Mouse (Mus musculus) 416B (cell line): ENCODE measurements around the gene Cox10.

ENCODE experiments used
- DNase-seq: peaks from one replicate; pipeline ENCODE4 v3.0.0; 2011; ENCODE audit warnings: low read depth

Gene Cox10

DNA sequence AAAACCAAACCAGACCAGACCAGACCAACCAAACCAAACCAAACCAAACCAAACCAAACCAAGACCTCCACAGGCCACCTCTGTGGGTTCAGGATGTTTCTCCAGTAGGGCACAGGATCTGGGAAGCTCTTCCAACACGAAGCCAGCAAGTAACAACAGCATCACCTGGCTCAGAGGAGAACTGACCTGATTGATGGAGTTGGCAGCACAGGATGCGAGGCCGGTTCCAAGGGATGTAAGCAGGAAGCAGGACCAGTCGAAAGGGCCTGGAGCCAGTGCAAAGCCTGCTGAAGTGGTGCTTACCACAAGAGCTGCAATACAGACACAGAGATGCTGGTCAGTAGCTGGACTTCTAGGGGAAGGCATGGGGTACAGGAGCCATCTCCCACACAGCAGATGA lies 34.2 kb downstream of the Cox10 start:
- no peak for DNase-seq

- DNase-seq: no peak
Observed at GRCm38 (mm10) chr11:64044024-64044423, 35.2 kb downstream of the Cox10 start.

DNA sequence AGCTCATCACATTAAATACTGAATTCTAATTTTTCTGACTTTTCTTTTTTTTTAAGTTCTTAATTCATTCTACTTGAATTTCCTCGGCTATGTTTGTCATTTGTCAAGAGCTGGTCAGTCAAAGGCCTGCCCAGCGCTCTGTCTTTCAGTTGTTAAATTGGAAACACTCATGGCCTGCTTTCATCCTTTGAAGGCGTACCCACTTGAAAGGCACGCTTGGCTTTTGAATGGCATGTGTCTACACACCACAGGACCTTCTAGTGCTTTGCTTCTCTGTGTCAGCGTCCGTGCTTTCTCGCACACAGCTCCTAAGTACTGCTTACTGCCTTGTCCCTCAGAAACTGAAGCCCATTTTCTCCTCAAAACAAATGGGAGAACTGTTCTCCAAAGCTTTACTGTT lies 38.0 kb downstream of the Cox10 start:
- no peak for DNase-seq

DNA sequence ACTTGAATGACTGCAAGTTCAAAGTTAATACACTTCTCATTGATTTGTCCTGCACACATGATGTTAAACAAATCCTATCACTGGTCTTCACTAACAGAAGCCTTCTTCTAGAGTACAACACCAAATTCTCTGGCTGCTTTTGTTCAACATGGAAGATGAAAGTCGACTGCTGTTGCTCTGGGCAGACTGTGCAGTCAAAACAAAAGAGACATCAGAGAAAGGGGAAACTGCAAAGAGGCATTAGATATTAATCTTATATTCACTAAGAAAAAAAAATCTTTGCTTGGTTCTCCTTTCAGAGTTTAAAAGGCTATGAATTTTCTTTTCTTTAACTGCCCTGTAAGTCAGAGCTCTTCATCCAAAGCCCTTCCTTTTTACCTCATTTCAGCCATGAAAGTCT lies 39.7 kb downstream of the Cox10 start:
- no peak for DNase-seq

DNA sequence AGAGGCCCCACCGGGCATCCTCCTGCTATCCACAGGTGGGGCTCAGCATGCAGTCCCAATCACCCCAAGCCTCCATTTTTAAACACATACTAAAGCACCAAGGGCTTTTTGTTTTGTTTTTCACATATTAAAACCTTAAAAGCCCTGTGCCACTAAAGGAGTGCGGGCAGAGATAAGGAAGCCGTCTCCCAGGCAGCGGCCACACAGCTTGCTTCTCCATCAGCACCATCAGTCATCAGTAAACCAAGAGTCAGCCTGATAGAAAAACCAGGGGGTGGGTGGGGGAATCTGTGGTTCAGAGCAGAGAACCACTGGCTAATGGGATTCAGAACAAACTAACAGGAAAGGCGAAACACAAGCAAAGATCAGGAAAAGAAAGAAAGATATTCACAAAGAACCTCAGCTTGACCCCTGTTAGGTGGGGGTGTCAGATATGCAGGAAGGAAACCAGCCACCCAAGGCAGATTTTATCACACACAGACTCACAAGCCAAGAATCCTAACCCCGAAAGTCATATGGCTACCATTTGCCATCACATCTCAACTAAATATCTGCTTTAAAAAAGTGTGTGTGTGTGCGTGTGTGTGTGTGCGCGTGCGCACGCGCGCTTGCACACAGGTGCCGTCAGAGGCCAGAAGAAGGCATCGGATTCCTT lies 41.7 kb downstream of the Cox10 start:
- DNase-seq: peak; percentile 92

DNA sequence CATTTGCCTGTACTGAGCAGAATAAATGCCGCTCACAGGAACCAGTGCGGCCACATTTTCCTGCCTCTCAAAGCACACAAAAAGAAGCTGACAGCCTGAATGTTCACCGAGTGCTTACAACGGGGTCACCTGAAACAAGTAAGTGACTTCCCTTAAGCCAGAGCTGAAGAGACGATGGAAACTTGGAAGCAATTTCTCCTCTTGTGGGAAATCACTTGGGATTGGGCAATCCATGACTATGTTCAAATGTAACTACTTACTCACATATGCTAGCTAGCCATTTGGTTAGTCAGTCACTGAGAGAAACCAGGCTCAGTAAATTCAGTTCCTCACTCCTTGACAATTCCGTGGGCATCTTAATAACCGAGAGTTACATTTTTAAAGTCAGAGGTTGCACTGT lies 43.0 kb downstream of the Cox10 start:
- DNase-seq: no peak

DNA sequence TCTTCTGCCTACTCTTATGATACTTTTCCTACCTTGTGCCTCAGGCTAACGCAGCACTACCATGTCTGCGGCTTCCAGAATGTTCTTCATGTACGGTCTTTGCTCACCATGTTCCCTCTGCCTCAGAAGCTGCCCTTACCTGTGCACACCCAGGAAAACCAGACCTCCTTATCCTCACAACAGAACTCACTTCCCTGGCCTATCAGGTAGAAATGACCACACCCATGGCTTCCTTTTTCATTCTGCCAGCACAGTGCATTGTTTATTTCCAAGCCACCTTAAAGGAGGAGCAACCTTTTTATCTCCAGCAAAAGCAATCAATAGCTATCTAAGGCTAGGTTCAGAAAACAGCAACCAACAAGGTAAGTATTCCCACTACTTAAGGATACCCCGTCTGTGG lies 43.6 kb downstream of the Cox10 start:
- DNase-seq: no peak

DNA sequence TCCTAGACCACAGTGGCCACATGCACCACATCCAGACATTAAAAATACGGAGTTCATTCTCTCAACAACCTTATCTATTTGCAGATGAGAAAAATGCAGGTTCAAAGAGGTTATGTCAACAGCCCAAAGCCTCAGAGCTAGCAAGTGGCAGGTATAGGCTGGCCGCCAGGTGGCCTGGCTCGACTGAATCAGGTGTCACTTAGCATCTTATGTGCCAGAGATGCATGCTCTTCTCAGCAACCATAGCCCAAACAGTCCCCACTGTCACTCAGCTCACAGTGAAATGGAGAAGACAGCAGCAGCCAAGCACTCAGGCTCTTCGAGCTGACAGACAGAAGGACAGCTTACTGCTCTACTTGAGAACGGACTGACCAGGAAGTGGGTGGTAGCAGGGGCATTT lies 44.6 kb downstream of the Cox10 start:
- DNase-seq: no peak

- DNase-seq: no peak
Observed at GRCm38 (mm10) chr11:64027423-64027822, 51.8 kb downstream of the Cox10 start.

DNA sequence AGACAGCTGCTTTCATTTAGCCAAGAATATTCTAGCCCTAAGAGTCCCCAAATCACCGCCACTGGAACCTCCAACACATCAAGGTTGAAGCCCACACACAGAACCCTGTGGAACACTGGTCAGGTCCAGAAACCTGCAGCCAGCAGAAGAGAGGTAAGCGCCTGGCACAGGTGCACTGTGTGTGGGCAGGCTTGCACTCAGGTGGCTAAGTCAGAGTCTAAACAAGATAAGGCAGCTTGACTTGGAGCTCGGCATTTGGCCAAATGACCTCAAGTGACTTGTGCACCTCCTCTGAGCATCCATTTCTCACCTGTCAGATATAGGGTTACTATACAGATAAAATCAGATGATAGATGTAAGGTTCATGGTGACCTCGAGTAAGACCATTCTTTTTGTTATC lies 53.4 kb downstream of the Cox10 start:
- no peak for DNase-seq

GRCm38 (mm10) chr11:64024575-64024974 lies 54.7 kb downstream of the Cox10 start:
- DNase-seq: no peak

GRCm38 (mm10) chr11:64023380-64023981 lies 55.8 kb downstream of the Cox10 start:
- DNase-seq: no peak

- DNase-seq: no peak
Observed at GRCm38 (mm10) chr11:64022403-64023047, 56.7 kb downstream of the Cox10 start.

DNA sequence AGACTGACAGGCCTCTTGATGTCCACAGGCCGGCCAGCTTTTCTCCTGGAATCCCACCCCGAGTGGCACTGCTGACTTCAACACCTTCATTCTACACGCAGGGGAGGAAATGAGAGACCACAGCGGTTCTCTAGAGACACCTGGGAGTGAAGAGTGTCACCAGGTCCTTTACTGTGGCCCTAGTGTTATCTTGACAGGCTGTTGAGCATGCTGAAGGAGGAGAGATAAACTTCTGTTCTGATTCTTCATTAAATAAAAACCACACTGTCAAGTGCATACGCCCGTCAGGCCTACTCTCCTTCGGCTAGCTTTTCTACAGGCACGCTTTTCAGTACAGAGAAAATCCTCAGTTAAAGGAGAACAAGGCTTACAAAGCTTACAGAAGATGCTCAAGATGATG lies 60.0 kb downstream of the Cox10 start:
- no peak for DNase-seq

DNA sequence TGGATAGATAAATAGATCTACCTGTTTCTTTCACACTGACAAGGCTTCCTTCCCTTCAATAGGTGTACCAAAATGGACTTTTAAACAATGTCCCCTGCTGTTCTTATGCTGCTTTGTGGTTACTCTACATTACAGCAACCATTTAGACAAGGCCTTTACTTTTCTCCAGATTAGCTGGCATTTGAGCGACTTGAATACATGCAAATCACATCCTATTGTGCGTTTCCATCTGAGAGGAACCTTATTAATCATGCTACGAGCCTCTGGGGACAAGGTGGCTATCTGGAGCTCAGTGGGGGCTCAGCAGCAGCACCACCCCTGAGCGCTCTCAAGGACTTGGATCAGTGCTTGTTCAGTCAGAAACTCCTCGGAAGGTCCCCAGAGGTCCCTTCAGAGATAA lies 61.1 kb downstream of the Cox10 start:
- no peak for DNase-seq

GRCm38 (mm10) chr11:64015309-64015708 lies 64.0 kb downstream of the Cox10 start:
- DNase-seq: no peak

- DNase-seq: no peak
Observed at GRCm38 (mm10) chr11:64010724-64011496, 68.4 kb downstream of the Cox10 start.

GRCm38 (mm10) chr11:64004152-64004551 lies 75.1 kb downstream of the Cox10 start:
- no peak for DNase-seq

DNA sequence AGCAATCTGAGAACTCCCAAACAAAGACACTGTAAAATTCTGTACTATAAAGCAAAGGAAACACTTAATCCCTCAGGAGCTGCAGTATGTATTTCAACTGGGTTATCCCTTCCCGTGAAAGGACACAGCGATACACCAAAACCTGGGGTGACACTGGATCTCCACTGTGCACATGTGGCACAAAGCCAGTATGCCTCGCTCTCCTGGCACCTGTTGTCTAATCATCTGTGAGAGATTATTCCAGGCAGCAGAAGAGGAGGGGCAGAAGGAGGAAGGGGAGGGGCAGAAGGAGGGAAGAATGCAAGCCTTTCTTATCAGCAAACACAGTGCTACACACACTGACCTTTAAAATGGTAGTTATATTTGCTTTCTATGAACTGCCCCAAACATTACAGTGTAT lies 75.8 kb downstream of the Cox10 start:
- DNase-seq: no peak

- DNase-seq: no peak
Observed at GRCm38 (mm10) chr11:64002629-64003028, 76.6 kb downstream of the Cox10 start.

DNA sequence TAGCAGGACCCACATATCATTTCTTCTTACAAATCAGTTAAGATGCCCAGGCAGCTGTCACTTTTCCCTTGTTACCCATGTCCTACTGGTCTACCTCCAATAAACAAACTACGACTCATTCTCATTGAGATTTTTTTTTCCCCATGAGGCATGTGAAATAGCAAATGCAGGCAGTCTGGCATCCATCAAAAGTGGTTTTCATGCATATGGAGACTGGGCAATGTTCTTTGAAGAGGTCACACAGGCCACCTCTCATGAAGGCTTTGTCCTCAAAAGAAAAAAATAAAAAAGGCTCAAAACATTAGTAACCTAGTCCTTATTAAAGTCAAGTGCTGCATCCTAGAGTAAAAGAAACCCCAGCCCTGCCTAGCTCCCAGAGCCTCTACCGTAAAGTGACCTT lies 78.2 kb downstream of the Cox10 start:
- DNase-seq: no peak

- DNase-seq: no peak
Observed at GRCm38 (mm10) chr11:64000200-64000794, 79.0 kb downstream of the Cox10 start.

- DNase-seq: no peak
Observed at GRCm38 (mm10) chr11:63999431-63999830, 79.8 kb downstream of the Cox10 start.
